Mouse (Mus musculus) stomach, embryonic 15.5 days (tissue): ENCODE results near the gene Jade3. TPM values are rescaled to one million over a fixed set of nuclear protein-coding genes. Genes with fewer than 3 reads are reported as not detected.

ENCODE experiments used
- ATAC-seq: fragments of 200-750 bp; cut with Nextera tagmentation; 2 replicates; pipeline ENCODE4 v1.8.0; 2017; ENCODE audit warnings: low read depth, moderate number of reproducible peaks, moderate TSS enrichment; ENCODE audit not compliant: insufficient read depth, low FRiP score
- H3K27ac ChIP-seq: fragments of 300-500 bp; sonication (generic); 2 replicates; pipeline ENCODE4 v1.5.1; 2015; ENCODE audit warnings: mild to moderate bottlenecking, inconsistent platforms
- H3K27me3 ChIP-seq: fragments of 300-500 bp; sonication (generic); replicated peaks from 2 replicates; pipeline ENCODE4 v1.6.1; 2015; ENCODE audit warnings: inconsistent platforms
- H3K36me3 ChIP-seq: fragments of 300-500 bp; sonication (generic); 2 replicates; pipeline ENCODE4 v1.6.1; 2015; ENCODE audit warnings: inconsistent platforms
- H3K4me1 ChIP-seq: fragments of 300-500 bp; sonication (generic); 2 replicates; pipeline ENCODE4 v1.6.1; 2015; ENCODE audit warnings: inconsistent platforms
- H3K4me2 ChIP-seq: fragments of 300-500 bp; sonication (generic); 2 replicates; pipeline ENCODE4 v1.6.1; 2015; ENCODE audit warnings: mild to moderate bottlenecking, inconsistent platforms
- H3K4me3 ChIP-seq: fragments of 300-500 bp; sonication (generic); replicated peaks from 2 replicates; pipeline ENCODE4 v1.5.1; 2015; ENCODE audit warnings: inconsistent platforms
- H3K9ac ChIP-seq: fragments of 300-500 bp; sonication (generic); 2 replicates; pipeline ENCODE4 v1.6.1; 2015; ENCODE audit warnings: inconsistent platforms
- H3K9me3 ChIP-seq: fragments of 300-500 bp; sonication (generic); 2 replicates; pipeline ENCODE4 v1.6.1; 2016; ENCODE audit warnings: inconsistent platforms
- WGBS: fragments of 180-500 bp; shearing (Covaris S2); methylation state at CpG from one replicate; pipeline ENCODE4 v1.1.7; 2015; 5-methylcytosine and 5-hydroxymethylcytosine counted together
- polyA plus RNA-seq: library from polyadenylated mRNA; unstranded; fragments of >200 nt; fragmentation: Nextera tagmentation; extraction: Ambion mirVana; gene quantifications from 2 replicates; pipeline ENCODE4 v1.2.1, GENCODE M21; 2015

Gene Jade3
- polyA plus RNA-seq, 1 experiment from 2014 or later, result 6.5 TPM

- H3K4me2 ChIP-seq, result no peak overlapping the region
- H3K9ac ChIP-seq, result no peak overlapping the region
- no peaks in the 10 kb centered on the region for H3K36me3 ChIP-seq
- no peaks in the 10 kb centered on the region for H3K27me3 ChIP-seq
- no peaks in the 10 kb centered on the region for H3K4me1 ChIP-seq
- no peak overlapping the region for H3K4me3 ChIP-seq
- H3K27ac ChIP-seq, result no peak overlapping the region
- no peaks in the 10 kb centered on the region for H3K9me3 ChIP-seq
- WGBS, result 78% methylated on average over 2 of the region's 2 CpGs
- no peak for ATAC-seq
These were observed 7.0 kb upstream of the Jade3 start for GRCm38 (mm10) chrX:20418461-20418860.

GRCm38 (mm10) chrX:20419536-20419935, 6.0 kb upstream of the Jade3 start:
- Histone ChIP-seq H3K27ac (no peak overlapping the region), H3K9me3 (no peaks in the 10 kb centered on the region), H3K4me2 (no peak overlapping the region), H3K4me3 (no peak overlapping the region), H3K9ac (no peak overlapping the region), H3K4me1 (no peaks in the 10 kb centered on the region), H3K36me3 (no peaks in the 10 kb centered on the region), H3K27me3 (no peaks in the 10 kb centered on the region)
- no peak for ATAC-seq
- WGBS, result 73% methylated on average over 4 of the region's 4 CpGs

- Histone ChIP-seq H3K9ac (peak overlapping the region; percentile 48), H3K27me3 (no peaks in the 10 kb centered on the region), H3K27ac (peak overlapping the region; percentile 79), H3K4me2 (peak overlapping the region; percentile 67), H3K4me1 (no peaks in the 10 kb centered on the region), H3K4me3 (peak overlapping the region; percentile 57), H3K9me3 (no peaks in the 10 kb centered on the region), H3K36me3 (no peaks in the 10 kb centered on the region)
- WGBS, result 21% methylated on average over 43 of the region's 51 CpGs
- peak; percentile 12; the same call in 1 of the 2 replicates for ATAC-seq
These were observed 456 bp downstream of the Jade3 start for GRCm38 (mm10) chrX:20425839-20426449.

- Histone ChIP-seq H3K9ac (no peak overlapping the region), H3K9me3 (no peaks in the 10 kb centered on the region)
- WGBS, result 66% methylated on average over 2 of the region's 2 CpGs
These were observed 57.7 kb downstream of the Jade3 start for GRCm38 (mm10) chrX:20483213-20483612.

GRCm38 (mm10) chrX:20497682-20498081, 72.2 kb downstream of the Jade3 start:
- ATAC-seq, result no peak
- WGBS, result 74% methylated on average over 3 of the region's 3 CpGs
- Histone ChIP-seq H3K27ac (no peak overlapping the region), H3K4me3 (no peak overlapping the region), H3K27me3 (no peaks in the 10 kb centered on the region), H3K4me2 (no peak overlapping the region), H3K9me3 (no peaks in the 10 kb centered on the region), H3K9ac (no peak overlapping the region), H3K36me3 (no peaks in the 10 kb centered on the region), H3K4me1 (no peaks in the 10 kb centered on the region)

More at GRCm38 (mm10) chrX:20483213-20483612, 57.7 kb downstream of the Jade3 start:
- Histone ChIP-seq H3K27ac (no peak overlapping the region), H3K27me3 (no peaks in the 10 kb centered on the region), H3K4me1 (no peaks in the 10 kb centered on the region), H3K4me2 (no peak overlapping the region), H3K4me3 (no peak overlapping the region), H3K36me3 (no peaks in the 10 kb centered on the region)
- no peak for ATAC-seq

GRCm38 (mm10) chrX:20520290-20520939, 94.9 kb downstream of the Jade3 start:
- Histone ChIP-seq H3K4me3 (no peak overlapping the region), H3K27ac (no peak overlapping the region), H3K9ac (no peak overlapping the region), H3K4me2 (no peak overlapping the region), H3K36me3 (no peaks in the 10 kb centered on the region), H3K27me3 (no peaks in the 10 kb centered on the region), H3K4me1 (no peaks in the 10 kb centered on the region), H3K9me3 (no peaks in the 10 kb centered on the region)
- no peak for ATAC-seq
- 64% methylated on average over 7 of the region's 7 CpGs for WGBS

GRCm38 (mm10) chrX:20521578-20521977, 96.1 kb downstream of the Jade3 start:
- no peak for ATAC-seq
- Histone ChIP-seq H3K4me3 (no peak overlapping the region), H3K9me3 (no peaks in the 10 kb centered on the region), H3K4me1 (no peaks in the 10 kb centered on the region), H3K27ac (no peak overlapping the region), H3K36me3 (no peaks in the 10 kb centered on the region), H3K4me2 (no peak overlapping the region), H3K9ac (no peak overlapping the region), H3K27me3 (no peaks in the 10 kb centered on the region)

- ATAC-seq, result no peak
- Histone ChIP-seq H3K4me2 (no peak overlapping the region), H3K4me3 (no peak overlapping the region), H3K9ac (no peak overlapping the region), H3K9me3 (no peaks in the 10 kb centered on the region), H3K27ac (no peak overlapping the region), H3K27me3 (no peaks in the 10 kb centered on the region), H3K4me1 (no peaks in the 10 kb centered on the region), H3K36me3 (no peaks in the 10 kb centered on the region)
- 42% methylated on average over 1 of the region's 1 CpGs for WGBS
These were observed 107.1 kb downstream of the Jade3 start for GRCm38 (mm10) chrX:20532621-20533020.

GRCm38 (mm10) chrX:20543867-20544266, 118.4 kb downstream of the Jade3 start:
- Histone ChIP-seq H3K27ac (no peak overlapping the region), H3K9ac (no peak overlapping the region), H3K4me2 (no peak overlapping the region), H3K36me3 (no peaks in the 10 kb centered on the region), H3K9me3 (no peaks in the 10 kb centered on the region), H3K27me3 (no peaks in the 10 kb centered on the region), H3K4me3 (no peak overlapping the region), H3K4me1 (no peaks in the 10 kb centered on the region)
- ATAC-seq, result no peak
- 76% methylated on average over 3 of the region's 3 CpGs for WGBS

GRCm38 (mm10) chrX:20547609-20548008, 122.1 kb downstream of the Jade3 start:
- H3K9me3 ChIP-seq, result no peaks in the 10 kb centered on the region
- no peaks in the 10 kb centered on the region for H3K4me1 ChIP-seq
- H3K36me3 ChIP-seq, result no peaks in the 10 kb centered on the region
- 37% methylated on average over 5 of the region's 5 CpGs for WGBS
- H3K4me3 ChIP-seq, result peak overlapping the region; percentile 34; the same call in 1 of the 2 replicates
- H3K4me2 ChIP-seq, result peak overlapping the region; percentile 54
- peak; percentile 67; the same call in 1 of the 2 replicates for ATAC-seq
- no peak overlapping the region for H3K9ac ChIP-seq
- peak overlapping the region; percentile 73; the same call in 1 of the 2 replicates for H3K27ac ChIP-seq
- no peaks in the 10 kb centered on the region for H3K27me3 ChIP-seq

- peak overlapping the region; percentile 73 for H3K27ac ChIP-seq
- H3K36me3 ChIP-seq, result no peaks in the 10 kb centered on the region
- H3K4me3 ChIP-seq, result peak overlapping the region; percentile 34
- 20% methylated on average over 24 of the region's 24 CpGs for WGBS
- H3K4me2 ChIP-seq, result peak overlapping the region; percentile 54
- H3K9ac ChIP-seq, result no peak overlapping the region
- no peaks in the 10 kb centered on the region for H3K4me1 ChIP-seq
- peak; percentile 70 for ATAC-seq
- H3K27me3 ChIP-seq, result no peaks in the 10 kb centered on the region
- no peaks in the 10 kb centered on the region for H3K9me3 ChIP-seq
These were observed 122.8 kb downstream of the Jade3 start for GRCm38 (mm10) chrX:20548011-20548879.
